Mouse (Mus musculus) c-Kit-positive CD71-positive TER-119-positive erythroid progenitor cells, embryonic 14.5 days (primary cell): ENCODE results near the gene Birc2.
A peak's percentile ranks its signal among the peaks of the same experiment; 100 is the strongest.

Experiments used
- DNase-seq: peaks from one replicate; pipeline ENCODE4 v3.0.0-alpha.2; 2013; ENCODE audit warnings: low spot score

Gene Birc2

DNA sequence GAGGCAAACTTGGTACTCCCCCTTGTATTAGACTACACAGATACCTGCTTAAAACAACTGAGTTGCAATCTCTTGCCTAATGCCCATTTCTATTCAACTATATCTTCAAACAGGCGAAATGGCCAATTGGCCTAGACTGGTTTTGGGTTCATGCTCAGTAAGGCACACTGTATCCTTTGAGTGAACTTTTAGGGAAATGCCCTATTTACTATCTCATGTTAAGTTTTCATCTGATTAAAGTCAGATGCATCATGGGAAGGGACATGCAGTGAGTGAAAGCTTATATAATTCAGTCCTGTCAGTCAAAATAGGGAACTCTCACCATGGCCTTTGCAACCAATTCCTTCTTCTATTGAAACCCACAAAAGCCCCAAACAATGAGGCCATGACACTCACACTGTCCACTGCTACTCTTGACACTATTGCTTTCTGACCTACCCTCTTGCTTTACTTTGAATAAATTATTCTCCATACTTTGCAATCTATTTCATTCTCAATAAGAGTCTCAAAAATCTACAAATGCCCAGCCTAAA is 9.9 kb upstream of the Birc2 start:
- DNase-seq = no peak

DNA sequence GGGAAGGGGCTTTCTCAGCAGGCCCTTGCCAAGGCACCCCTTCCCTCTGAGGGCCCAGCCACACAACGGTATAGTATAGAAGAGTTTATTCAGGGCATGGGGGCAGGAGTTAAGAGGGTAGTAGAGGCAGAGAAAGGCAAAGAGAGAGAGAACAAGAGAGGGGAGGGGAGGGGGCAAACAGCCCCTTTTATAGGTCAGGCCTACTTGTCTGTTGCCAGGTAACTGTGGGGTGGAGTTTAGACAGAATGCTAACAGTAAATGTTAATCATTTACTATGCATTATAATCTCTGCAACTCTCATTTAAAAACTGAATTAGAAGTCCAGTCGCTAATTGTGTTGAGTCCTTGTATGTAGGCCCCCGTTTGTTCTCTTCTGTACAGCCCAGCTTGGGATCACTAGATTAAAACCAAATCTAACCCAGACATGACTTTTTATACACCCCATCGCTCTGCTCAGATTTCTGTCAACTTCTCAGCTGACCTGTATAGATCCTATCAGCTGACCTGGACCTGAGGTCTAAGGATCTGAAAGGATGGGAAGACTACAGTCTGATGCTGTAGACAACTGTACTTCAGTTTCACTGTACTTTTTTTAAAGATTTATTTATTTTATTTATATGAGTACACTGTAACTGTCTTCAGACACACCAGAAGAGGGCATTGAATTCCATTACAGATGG is 8.5 kb upstream of the Birc2 start:
- DNase-seq = no peak

DNA sequence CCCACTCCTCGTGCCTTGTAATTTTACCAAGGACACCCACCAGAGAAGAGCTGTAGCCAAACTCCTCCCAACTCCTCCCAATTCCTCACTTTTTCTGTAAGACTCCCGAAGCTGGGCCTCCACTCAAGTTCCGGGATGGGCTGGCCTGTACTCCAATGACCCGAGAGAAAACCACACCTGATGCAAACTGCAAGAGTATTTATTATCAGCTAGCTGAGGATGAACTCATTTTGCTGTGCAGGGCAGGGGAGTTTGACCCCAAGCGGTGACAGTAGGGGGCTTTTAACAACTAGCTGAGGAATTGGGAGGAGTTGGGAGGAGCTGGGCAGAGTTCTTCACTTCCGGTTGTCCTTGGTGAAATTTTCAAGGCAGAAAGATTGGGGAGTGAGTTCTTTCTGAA is 4.4 kb upstream of the Birc2 start:
- no peak for DNase-seq

DNA sequence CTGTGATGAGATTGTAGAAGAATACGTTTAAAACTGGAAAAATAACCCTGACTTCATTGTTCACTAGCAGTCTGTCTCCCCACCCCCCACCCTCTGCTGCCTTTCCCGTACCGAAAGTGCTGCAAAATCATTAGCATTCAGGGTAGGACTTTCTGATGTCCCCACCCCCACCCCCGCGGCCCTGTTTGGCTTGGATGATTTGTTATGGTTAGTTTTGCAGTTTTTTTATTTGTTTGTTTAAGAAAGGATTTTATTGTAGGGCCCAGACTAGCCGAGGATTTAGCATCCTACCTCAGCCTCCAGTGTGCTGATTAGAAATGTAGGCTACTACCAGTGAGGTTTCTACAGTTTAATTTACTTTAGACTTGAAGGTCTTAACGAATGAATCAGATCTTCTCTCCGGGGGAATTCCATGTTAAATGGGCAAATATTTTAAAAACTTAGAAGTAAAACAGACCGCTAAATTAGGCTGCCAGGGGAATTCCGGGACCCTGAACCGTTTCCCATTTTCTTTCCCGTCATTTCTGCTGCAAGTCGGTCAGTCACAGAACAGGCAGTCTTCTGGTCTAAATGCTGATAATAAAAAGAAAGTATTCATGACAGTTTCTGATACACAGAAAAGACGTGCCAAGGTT is 1.1 kb upstream of the Birc2 start:
- DNase-seq = peak; percentile 51

DNA sequence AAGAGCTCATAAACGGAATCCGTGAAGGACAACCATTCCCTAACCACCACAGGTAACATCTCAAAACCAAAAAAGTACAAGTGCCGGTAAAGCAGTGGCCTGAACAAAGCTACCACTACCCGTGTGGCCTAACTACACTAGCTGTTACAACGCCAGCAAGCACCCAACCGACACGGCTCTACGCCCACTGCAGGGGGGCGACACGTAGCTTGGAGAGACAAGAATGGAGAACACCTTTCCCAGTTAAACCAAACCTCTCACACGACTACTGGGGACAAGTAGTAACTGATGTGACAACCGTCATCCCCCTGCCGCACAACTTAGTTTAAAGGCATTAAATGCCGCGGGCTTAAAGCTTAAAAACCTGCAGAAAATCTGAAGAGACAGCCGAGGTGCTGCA is 533 bp downstream of the Birc2 start:
- peak; percentile 54 for DNase-seq

DNA sequence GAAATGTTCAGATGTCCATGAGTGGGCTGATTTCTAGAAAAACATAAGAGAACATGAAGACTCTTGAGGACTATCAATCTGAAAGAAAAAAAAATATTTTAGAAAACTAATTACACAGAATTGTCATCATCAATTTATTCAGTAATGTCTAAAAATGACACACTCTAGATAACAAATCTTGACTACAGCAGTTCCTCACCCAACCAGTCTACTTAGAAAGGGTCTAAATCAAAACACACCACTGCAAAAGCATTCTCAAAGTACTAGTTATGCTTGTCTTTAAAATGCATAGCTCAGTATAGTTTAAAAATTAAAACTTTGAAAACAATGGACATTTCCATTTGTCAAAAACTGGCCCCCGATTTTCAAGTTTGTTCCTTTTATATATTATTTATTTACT is 1.6 kb downstream of the Birc2 start:
- no peak for DNase-seq

DNA sequence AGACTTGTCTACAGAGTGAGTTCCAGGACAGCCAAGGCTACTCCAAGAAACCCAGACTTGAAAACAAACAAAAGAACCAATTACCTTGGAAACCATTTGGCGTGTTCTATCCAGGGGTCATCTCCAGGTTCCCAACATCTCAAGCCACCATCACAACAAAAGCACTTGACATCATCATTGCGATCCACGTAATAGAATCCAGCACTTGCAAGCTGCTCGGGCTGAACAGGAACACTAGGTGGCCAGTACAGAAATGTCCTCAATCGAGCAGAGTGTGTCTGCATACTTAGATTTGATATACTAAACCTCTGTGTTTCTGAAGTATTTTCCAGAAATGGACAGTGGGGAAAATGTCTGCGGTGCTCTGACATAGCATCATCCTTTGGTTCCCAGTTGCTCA is 3.4 kb downstream of the Birc2 start:
- no peak for DNase-seq

DNA sequence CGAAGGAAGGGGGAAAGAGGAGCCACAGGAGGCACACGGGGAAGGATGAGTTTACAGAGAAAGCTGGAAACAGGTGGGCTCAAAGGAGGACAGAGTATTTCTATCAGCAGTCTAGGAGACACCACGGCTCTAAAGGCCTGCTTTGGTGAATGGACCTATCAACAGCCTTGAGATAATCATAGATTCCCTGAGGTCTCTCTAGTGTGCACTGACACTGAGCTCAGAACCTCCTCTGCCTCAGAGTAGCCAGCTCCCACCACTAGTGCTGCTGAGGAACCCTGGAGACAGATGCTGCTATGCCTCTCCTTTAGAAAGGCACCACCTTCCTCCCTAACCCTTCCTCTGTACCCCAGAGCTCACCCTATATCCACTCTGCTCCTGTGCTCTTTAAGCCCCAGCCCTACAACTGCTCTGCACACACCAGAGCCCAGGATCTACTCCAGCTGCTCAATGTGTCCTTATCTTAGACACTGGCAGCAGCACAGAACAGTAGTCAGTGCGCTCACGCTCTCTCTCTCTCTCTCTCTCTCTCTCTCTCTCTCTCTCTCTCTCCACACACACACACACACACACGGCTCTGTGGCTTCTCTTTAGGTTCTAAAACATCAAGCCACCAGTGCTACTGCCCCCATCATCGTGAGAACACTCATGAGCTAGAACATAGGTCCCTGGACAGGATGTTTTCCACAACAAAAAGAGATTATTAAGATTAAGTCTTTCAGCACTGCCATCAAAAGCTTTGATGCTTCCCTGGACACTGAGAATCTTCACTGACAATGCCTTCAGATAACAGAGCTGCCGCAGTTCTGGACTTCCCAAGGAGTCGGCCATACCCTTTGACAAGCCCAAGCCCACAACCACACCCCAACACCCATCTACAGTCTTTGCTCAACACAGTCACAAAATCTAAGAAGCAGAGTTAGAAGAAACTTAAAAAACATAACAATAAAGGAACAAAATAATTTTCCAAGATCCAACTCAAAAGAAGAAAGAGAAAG is 7.0 kb downstream of the Birc2 start:
- peak; percentile 58 for DNase-seq

DNA sequence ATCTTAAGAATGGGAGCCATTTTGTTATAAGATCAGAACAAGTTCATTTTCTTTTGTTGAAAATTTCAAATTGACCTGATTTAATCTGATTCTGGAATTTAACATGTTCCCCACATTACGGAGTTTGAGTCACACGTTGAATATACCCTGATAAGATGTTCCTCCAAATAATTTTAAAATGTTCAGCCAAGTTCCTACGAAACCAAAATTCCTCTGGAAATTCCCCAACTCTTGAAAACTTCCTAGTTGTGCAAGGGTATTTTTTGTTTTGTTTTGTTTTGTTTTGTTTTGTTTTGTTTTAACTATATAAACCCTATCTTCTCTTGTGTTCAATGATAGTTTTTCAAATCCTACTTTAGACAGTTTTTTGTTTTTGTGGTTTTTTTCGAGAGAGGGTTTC is 8.2 kb downstream of the Birc2 start:
- no peak for DNase-seq

DNA sequence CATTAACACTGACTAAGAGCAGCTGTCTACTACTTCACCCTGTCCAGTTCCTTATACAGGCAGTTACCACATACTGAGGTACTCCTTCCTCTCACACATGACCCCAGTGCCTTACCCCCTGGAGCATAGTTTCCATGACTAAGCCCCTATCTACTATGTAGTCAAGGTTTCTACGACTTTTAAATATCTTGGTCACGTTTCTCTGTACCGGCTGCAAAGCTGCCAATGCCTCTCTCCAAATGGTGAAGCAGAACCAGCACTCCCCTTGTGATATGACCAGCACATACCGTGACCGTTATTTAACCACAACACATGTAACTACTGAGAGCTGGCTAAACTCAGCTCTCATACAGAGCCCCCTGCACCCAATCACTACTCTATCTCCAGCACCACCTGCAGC is 11.9 kb downstream of the Birc2 start:
- no peak for DNase-seq

DNA sequence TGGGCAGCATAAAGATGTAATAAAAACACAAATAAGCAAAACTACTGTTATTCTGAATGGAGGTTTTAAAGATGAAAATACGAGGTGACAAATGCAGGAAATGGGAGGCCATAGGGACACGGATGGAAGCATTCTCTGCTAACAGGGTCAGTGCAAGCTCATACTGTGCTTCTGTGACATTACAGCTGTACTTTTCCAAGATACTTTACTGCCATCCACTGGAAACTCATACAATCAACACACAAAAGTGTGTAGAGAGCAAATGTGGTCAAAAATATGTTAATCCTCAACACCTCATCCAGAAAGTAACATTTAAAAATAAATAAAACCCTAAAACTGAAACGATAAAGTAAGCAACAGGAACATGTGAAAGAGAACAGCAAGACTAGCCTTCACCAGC is 14.1 kb downstream of the Birc2 start:
- no peak for DNase-seq

DNA sequence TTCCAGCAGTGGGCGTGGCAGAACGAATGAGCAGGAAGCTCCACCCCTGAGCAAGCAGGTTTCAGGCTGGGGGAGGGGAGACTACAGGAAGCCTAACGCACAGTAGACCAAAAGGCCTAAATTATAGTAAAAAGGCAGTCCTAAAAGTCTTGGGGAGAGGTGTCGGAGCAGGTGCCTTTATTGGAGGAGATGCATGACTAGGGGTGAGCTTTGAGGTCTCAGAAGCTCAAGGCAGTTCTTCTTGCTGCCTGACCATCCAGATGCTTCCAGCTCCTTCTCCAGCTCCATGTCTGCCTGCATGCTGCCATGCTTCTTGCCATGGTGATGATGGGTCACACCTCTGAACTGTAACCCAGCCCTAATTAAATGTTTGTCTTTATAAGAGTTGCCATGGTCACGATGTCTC is 31.8 kb downstream of the Birc2 start:
- no peak for DNase-seq

DNA sequence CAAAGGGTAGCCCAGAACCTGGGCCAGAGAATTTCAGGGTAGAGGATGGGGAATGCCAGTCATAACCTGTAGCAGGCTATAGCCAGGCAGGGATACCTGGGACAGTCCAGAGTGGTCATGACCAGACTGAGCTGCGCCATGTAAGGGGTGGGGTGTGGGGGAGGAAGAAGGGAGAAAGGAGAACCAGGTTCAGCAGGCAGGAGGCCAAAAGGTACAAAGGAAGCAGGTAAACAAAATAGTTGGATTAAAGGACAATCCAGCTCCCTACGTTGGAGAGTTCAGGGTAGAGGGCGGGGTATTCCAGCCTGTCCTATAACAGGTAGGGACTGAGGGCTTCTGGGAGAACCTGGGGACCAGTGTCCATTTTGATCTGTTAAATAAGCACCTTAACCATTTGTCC is 38.3 kb downstream of the Birc2 start:
- DNase-seq = no peak

DNA sequence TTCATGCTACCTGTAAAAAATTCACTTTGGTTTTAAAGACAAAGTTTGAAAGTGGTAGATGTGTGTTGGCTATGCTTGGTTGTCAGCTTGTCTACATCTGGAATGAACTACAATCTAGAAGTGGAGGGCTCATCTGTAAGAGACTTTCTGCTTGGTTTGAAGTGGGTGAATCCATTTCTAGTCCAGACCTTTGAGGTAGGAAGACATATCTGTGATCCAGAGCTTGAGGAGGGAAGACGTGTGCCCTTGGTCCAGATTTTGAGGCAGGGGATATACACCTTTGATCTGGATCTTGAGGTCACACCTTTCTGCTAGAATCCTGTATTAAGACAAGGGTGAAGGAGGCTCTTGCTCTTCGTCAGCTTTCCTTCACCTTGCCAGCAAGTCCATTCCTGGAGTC is 39.3 kb downstream of the Birc2 start:
- no peak for DNase-seq

DNA sequence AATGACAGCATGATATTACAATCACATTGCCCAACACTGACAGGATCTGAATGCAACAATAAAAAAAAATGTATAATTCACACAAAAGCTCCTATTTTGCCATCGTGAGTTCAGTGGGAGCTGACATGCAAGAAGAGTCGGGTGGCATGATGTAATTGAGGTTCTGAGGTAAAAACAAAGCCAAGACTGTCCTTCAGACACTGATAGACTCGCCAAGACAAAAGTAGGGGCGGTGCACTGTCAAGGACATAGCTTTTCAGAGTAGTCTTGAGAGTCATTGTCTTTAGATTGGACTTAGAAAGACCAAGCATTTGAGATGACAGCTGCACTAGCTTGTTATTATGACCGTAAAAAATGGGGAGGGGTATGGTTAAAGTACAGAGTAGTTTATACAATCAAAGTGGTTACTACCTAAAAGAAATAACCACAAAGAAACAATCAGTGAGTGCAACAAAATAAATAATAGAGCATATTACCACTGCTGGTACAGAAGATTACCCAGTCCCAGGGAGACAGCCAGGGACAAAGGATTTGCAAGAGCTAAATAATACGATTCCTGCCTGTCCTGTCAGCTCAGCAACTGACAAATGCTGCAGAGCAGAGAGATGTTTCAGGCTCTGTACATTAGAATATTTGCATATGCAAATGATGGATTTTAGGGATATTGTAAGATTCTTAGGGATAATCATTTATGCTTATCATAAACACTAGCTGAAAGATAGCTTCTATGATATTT is 40.6 kb downstream of the Birc2 start:
- DNase-seq = no peak

DNA sequence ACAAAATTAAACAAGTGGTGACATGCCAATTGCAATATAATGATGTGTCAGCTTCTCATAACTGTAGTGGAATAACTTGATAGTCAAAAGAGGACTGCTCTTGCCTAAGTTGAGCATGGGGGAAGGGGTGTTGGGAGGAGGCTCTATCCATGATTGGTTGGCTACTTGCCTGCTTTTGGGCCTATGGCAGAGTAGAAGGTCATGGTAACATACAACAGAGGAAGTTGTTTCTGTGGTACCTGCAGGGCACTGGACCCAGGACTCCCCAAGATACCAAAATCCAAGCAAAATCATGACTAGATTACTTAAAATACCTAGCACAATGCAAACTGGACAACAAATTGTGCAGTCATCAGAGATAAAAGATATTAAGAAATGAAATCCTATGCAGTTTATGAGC is 41.3 kb downstream of the Birc2 start:
- no peak for DNase-seq

DNA sequence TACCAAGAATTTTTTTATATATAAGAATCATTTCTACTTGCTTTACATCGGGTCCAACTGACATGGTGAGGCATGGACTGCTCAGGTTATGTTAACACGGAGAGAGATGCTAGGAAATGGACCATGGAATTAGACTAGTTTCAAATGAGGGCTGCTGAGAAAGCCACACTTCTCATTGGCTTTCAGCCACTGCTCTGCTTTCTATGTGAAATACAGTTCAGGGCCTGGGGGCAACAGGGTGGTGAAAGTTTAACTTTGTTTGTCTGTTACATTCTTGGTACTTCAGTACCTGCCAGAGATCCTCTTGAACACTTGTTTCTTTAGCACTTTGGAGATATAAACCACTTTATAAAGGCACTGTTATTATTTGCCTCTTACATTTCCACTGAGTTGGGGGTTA is 43.3 kb downstream of the Birc2 start:
- DNase-seq = no peak

DNA sequence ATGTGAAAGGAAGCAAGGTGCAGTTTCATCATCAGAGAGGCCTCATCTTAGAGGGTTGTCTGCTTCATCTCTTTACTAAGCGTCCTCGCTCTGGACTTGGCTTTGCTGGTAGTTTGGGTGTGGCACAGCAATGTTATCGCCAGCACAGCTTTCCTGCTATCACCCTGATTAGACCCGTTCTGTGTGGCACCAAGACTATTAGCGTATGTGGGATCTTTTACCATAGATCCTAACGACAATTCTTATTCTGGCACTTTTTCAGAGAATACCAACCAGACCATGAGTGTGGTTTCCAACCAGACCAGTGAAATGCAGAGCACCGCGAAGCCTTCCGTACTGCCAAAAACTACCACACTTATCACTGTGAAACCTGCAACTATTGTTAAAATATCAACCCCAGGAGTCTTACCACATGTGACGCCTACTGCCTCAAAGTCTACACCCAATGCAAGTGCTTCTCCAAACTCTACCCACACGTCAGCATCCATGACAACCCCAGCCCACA is 46.2 kb downstream of the Birc2 start:
- peak; percentile 80 for DNase-seq

DNA sequence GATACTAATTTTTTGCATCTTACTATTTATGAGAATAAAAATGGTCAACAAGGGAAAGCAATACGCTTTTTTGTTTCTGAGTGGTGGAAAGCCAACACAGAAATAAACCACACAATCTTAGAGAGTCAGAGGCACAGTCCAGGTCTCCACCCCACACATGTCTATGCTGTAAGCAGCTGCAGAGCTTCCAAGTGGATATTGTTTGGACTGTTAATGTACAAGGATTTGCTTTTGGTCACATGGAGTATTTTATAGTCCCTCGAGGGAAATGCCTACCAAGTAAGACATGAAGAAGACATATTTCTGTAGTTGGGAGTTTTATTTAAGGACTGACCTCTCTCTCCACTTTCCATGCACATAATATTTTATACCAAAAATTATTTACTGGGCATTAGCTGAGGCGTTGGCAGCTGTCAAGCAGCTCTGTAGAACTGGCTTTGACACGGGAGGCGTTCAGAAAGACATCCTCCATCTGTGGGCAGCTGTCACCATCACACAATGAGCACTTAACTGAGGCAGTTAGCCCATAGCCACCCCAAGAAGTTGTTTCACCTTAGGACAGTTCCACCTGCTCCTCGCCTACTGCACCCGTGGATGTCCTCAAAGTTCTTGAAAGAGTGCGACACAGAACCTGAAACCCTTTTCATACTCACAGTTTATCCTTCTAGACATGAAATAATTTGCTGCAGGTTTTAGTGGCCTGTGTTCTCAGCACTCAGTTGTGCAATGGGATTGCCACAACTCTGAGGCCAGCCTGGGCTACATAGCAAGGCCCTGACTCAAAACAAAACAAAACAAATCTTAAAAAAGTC is 46.9 kb downstream of the Birc2 start:
- no peak for DNase-seq

DNA sequence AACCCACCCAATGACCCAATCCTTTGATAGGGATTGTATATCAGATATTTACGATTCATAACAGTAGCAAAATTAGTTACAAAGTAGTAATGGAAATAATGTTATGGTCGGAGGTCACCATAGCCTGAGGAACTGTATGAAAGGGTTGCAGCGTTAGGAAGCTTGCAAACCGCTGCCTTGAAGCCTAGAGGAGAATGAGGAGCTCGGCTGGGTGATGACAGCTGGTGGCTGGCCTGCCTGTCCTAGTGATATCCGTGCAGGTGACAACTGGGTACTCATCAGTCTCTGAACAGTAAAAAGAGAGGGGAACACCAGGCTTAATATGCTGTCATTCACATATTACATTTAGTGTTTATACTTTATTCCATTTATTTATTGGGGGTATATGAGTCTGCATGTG is 48.5 kb downstream of the Birc2 start:
- no peak for DNase-seq

DNA sequence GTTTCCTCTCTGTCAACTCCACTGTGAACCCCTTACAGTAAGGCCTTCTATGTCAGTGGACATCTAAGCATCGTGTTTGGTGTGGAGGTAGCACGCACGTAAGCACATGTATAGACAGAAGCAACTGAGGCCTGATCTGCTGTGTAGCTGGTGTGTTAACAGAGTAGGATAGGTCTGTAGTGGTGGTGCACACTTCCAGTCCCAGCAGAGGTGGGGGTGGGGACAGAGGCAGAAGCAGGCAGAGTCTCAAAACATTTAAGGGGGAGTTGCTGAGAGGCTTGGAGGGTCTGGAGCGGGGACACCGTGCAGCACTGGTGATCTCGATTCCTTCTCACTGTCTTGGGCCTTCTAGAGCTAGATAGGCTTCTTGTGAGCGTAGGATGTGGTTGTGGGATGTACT is 50.8 kb downstream of the Birc2 start:
- DNase-seq = no peak
